Mouse (Mus musculus) kidney, embryonic 14.5 days (tissue): ENCODE measurements at regions not wholly inside any gene's neighbourhood (a gene's known extent, or its start where the extent isn't known, plus 50 kb on each side); places are given as distances from the start of the nearest gene placed in this dataset.

ENCODE experiments used
- ATAC-seq: fragments of 200-750 bp; cut with Nextera tagmentation; 2 replicates; pipeline ENCODE4 v1.8.0; 2017; ENCODE audit warnings: moderate number of reproducible peaks, mild to moderate bottlenecking, moderate TSS enrichment, moderate library complexity; ENCODE audit not compliant: low FRiP score, low TSS enrichment
- H3K27ac ChIP-seq: fragments of 300-500 bp; sonication (generic); 2 replicates; pipeline ENCODE4 v1.5.1; 2014; ENCODE audit warnings: low read depth, mild to moderate bottlenecking, low read length, moderate library complexity, mixed read lengths
- H3K27me3 ChIP-seq: fragments of 300-500 bp; sonication (generic); 2 replicates; pipeline ENCODE4 v1.6.1; 2014; ENCODE audit warnings: mild to moderate bottlenecking, low read length; ENCODE audit not compliant: control insufficient read depth, insufficient read depth
- H3K36me3 ChIP-seq: fragments of 300-500 bp; sonication (generic); 2 replicates; pipeline ENCODE4 v1.6.1; 2014; ENCODE audit warnings: low read length, mixed read lengths; ENCODE audit not compliant: control insufficient read depth, insufficient read depth
- H3K4me1 ChIP-seq: fragments of 300-500 bp; sonication (generic); 2 replicates; pipeline ENCODE4 v1.6.1; 2014; ENCODE audit warnings: low read length, mixed read lengths; ENCODE audit not compliant: control insufficient read depth, insufficient read depth
- H3K4me2 ChIP-seq: fragments of 300-500 bp; sonication (generic); replicated peaks from 2 replicates; pipeline ENCODE4 v1.6.1; 2014; ENCODE audit warnings: low read depth, mild to moderate bottlenecking, low read length
- H3K4me3 ChIP-seq: fragments of 300-500 bp; sonication (generic); 2 replicates; pipeline ENCODE4 v1.5.1; 2014; ENCODE audit warnings: mild to moderate bottlenecking, low read length
- H3K9ac ChIP-seq: fragments of 300-500 bp; sonication (generic); 2 replicates; pipeline ENCODE4 v1.6.1; 2014; ENCODE audit warnings: low read depth, mild to moderate bottlenecking, low read length, moderate library complexity
- H3K9me3 ChIP-seq: fragments of 300-500 bp; sonication (generic); 2 replicates; pipeline ENCODE4 v1.6.1; 2016; ENCODE audit warnings: low read length; ENCODE audit not compliant: control insufficient read depth
- WGBS: fragments of 180-500 bp; shearing (Covaris S2); extraction: QIAGEN DNeasy Blood & Tissue Kit; methylation state at CpG from one replicate; pipeline ENCODE4 v1.1.7; 2014; 5-methylcytosine and 5-hydroxymethylcytosine counted together

- no peak for ATAC-seq
- no peak overlapping the region for H3K4me3 ChIP-seq
- no peaks in the 10 kb centered on the region for H3K9me3 ChIP-seq
- H3K4me2 ChIP-seq, result no peak overlapping the region
- no peak overlapping the region for H3K9ac ChIP-seq
- H3K27me3 ChIP-seq, result no peaks in the 10 kb centered on the region
- H3K4me1 ChIP-seq, result no peaks in the 10 kb centered on the region
- H3K36me3 ChIP-seq, result no peaks in the 10 kb centered on the region
- no peak overlapping the region for H3K27ac ChIP-seq
- WGBS, result 81% methylated on average over 3 of the region's 3 CpGs
These were observed 150.8 kb downstream of the Gsdmc2 start for GRCm38 (mm10) chr15:63694150-63694549.

GRCm38 (mm10) chr15:63693561-63693960 is 151.4 kb downstream of the Gsdmc2 start:
- H3K9ac ChIP-seq, result no peak overlapping the region
- no peaks in the 10 kb centered on the region for H3K36me3 ChIP-seq
- no peaks in the 10 kb centered on the region for H3K9me3 ChIP-seq
- H3K4me2 ChIP-seq, result no peak overlapping the region
- WGBS, result 84% methylated on average over 2 of the region's 2 CpGs
- no peak overlapping the region for H3K27ac ChIP-seq
- H3K27me3 ChIP-seq, result no peaks in the 10 kb centered on the region
- no peak overlapping the region for H3K4me3 ChIP-seq
- no peaks in the 10 kb centered on the region for H3K4me1 ChIP-seq
- ATAC-seq, result no peak

- Histone ChIP-seq H3K4me2 (no peak overlapping the region), H3K36me3 (no peaks in the 10 kb centered on the region), H3K27ac (no peak overlapping the region), H3K9ac (no peak overlapping the region), H3K27me3 (no peaks in the 10 kb centered on the region), H3K4me3 (no peak overlapping the region), H3K4me1 (no peaks in the 10 kb centered on the region), H3K9me3 (no peaks in the 10 kb centered on the region)
- ATAC-seq, result no peak
- WGBS, result 64% methylated on average over 9 of the region's 9 CpGs
These were observed 152.3 kb downstream of the Gsdmc2 start for GRCm38 (mm10) chr15:63692491-63693295.

GRCm38 (mm10) chr15:63689788-63690575 is 155.0 kb downstream of the Gsdmc2 start:
- Histone ChIP-seq H3K27ac (no peak overlapping the region), H3K4me3 (no peak overlapping the region), H3K4me2 (no peak overlapping the region), H3K9me3 (no peaks in the 10 kb centered on the region), H3K27me3 (no peaks in the 10 kb centered on the region), H3K4me1 (no peaks in the 10 kb centered on the region), H3K36me3 (no peaks in the 10 kb centered on the region), H3K9ac (no peak overlapping the region)
- ATAC-seq, result peak; percentile 24; the same call in 1 of the 2 replicates
- WGBS, result 51% methylated on average over 5 of the region's 5 CpGs

- no peak overlapping the region for H3K27ac ChIP-seq
- H3K9ac ChIP-seq, result no peak overlapping the region
- WGBS, result 88% methylated on average over 1 of the region's 1 CpGs
These were observed 157.1 kb downstream of the Gsdmc2 start for GRCm38 (mm10) chr15:63687852-63688251.

GRCm38 (mm10) chr15:63686954-63687562 is 157.9 kb downstream of the Gsdmc2 start:
- H3K4me1 ChIP-seq, result no peaks in the 10 kb centered on the region
- 80% methylated on average over 3 of the region's 3 CpGs for WGBS
- no peaks in the 10 kb centered on the region for H3K27me3 ChIP-seq
- H3K9ac ChIP-seq, result no peak overlapping the region
- H3K36me3 ChIP-seq, result no peaks in the 10 kb centered on the region
- no peak overlapping the region for H3K4me3 ChIP-seq
- ATAC-seq, result no peak
- no peak overlapping the region for H3K27ac ChIP-seq
- no peaks in the 10 kb centered on the region for H3K9me3 ChIP-seq
- no peak overlapping the region for H3K4me2 ChIP-seq

More at GRCm38 (mm10) chr15:63687852-63688251, 157.1 kb downstream of the Gsdmc2 start:
- Histone ChIP-seq H3K4me1 (no peaks in the 10 kb centered on the region), H3K4me2 (no peak overlapping the region), H3K27me3 (no peaks in the 10 kb centered on the region), H3K4me3 (no peak overlapping the region), H3K36me3 (no peaks in the 10 kb centered on the region), H3K9me3 (no peaks in the 10 kb centered on the region)
- ATAC-seq, result no peak

- Histone ChIP-seq H3K27ac (no peak overlapping the region), H3K4me3 (no peak overlapping the region), H3K4me1 (no peaks in the 10 kb centered on the region), H3K9ac (no peak overlapping the region), H3K27me3 (no peaks in the 10 kb centered on the region), H3K9me3 (no peaks in the 10 kb centered on the region), H3K4me2 (no peak overlapping the region), H3K36me3 (no peaks in the 10 kb centered on the region)
- WGBS, result 78% methylated on average over 3 of the region's 3 CpGs
- no peak for ATAC-seq
These were observed 164.7 kb downstream of the Gsdmc2 start for GRCm38 (mm10) chr15:63679984-63680925.

GRCm38 (mm10) chr15:63678921-63679320 is 166.1 kb downstream of the Gsdmc2 start:
- Histone ChIP-seq H3K4me3 (no peak overlapping the region), H3K9me3 (no peaks in the 10 kb centered on the region), H3K27me3 (no peaks in the 10 kb centered on the region), H3K4me2 (no peak overlapping the region), H3K27ac (no peak overlapping the region), H3K4me1 (no peaks in the 10 kb centered on the region), H3K36me3 (no peaks in the 10 kb centered on the region), H3K9ac (no peak overlapping the region)
- no peak for ATAC-seq
- 75% methylated on average over 5 of the region's 5 CpGs for WGBS
